Comparison of ENCODE assay signal across 8 mouse cellular contexts in genomic region chr2:30134378-30134711, GRCm38 (mm10). TPM values are rescaled to one million over a fixed set of nuclear protein-coding genes. Genes with fewer than 3 reads are reported as not detected.
DNase-seq lines count a peak whose midpoint lies in the region; ATAC-seq and TF ChIP-seq lines count a peak whose summit lies in the region.

No protein-coding gene starts in this region.

- peak overlapping the region; percentile 33; the same call in 1 of the 2 replicates for H3K27ac ChIP-seq in embryonic facial prominence, embryonic 14.5 days (replicated peaks; ENCODE audit: low read depth, low read length)
- H3K27ac ChIP-seq in kidney, embryonic 16.5 days (ENCODE audit: low read length), result peak overlapping the region; percentile 94
- no peak overlapping the region for H3K27ac ChIP-seq in neural tube, embryonic 12.5 days

- H3K4me2 ChIP-seq in embryonic facial prominence, embryonic 14.5 days (ENCODE audit: low read depth, low read length), result peak overlapping the region; percentile 68
- peak overlapping the region; percentile 93 for H3K4me2 ChIP-seq in kidney, embryonic 16.5 days (replicated peaks; ENCODE audit: low read depth, low read length)
- H3K4me2 ChIP-seq in neural tube, embryonic 12.5 days (replicated peaks), result peak overlapping the region; percentile 76

- WGBS in lung, adult 2 months, result 3% methylated on average over 6 of the region's 6 CpGs
- WGBS in embryonic facial prominence, embryonic 14.5 days, result 18% methylated on average over 6 of the region's 6 CpGs
- WGBS in kidney, embryonic 16.5 days, result 14% methylated on average over 6 of the region's 6 CpGs
- 32% methylated on average over 6 of the region's 6 CpGs for WGBS in neural tube, embryonic 12.5 days

- DNase-seq in lung, adult 2 months, result no peak
- no peak for DNase-seq in lung, postnatal 25 days (ENCODE audit: low spot score)
- no peak for DNase-seq in embryonic facial prominence, embryonic 14.5 days (ENCODE audit: low spot score)
- no peak for DNase-seq in frontal cortex, postnatal 25 days (ENCODE audit: low spot score in 2 of 2)
- DNase-seq in layer of hippocampus, adult 9-11 months, result no peak
- no peak for DNase-seq in spleen, postnatal 14 days (ENCODE audit: low spot score in 2 of 2)

- peaks cover 39% of the 10 kb centered on the region for H3K36me3 ChIP-seq in embryonic facial prominence, embryonic 14.5 days (ENCODE audit: control insufficient read depth, insufficient read depth, low read length)
- H3K36me3 ChIP-seq in kidney, embryonic 16.5 days (ENCODE audit: insufficient read depth, low read length), result peaks cover 11% of the 10 kb centered on the region
- peaks cover 24% of the 10 kb centered on the region for H3K36me3 ChIP-seq in neural tube, embryonic 12.5 days

- no peaks in the 10 kb centered on the region for H3K9me3 ChIP-seq in embryonic facial prominence, embryonic 14.5 days (ENCODE audit: control insufficient read depth, low read length)
- no peaks in the 10 kb centered on the region for H3K9me3 ChIP-seq in kidney, embryonic 16.5 days (ENCODE audit: low read length)
- no peaks in the 10 kb centered on the region for H3K9me3 ChIP-seq in neural tube, embryonic 12.5 days

- H3K4me3 ChIP-seq in lung, adult 2 months (replicated peaks; ENCODE audit: extremely low read depth, low read depth, low read length), result peak overlapping the region; percentile 86
- peak overlapping the region; percentile 70 for H3K4me3 ChIP-seq in embryonic facial prominence, embryonic 14.5 days (ENCODE audit: low read depth, low read length)
- peak overlapping the region; percentile 96 for H3K4me3 ChIP-seq in kidney, embryonic 16.5 days (ENCODE audit: low read length)
- H3K4me3 ChIP-seq in neural tube, embryonic 12.5 days, result peak overlapping the region; percentile 73

- no peak for ATAC-seq in embryonic facial prominence, embryonic 14.5 days (ENCODE audit: low read depth)
- peak; percentile 5; the same call in 1 of the 2 replicates for ATAC-seq in kidney, embryonic 16.5 days (ENCODE audit: low FRiP score, low TSS enrichment)
- peak; percentile 22; the same call in 1 of the 2 replicates for ATAC-seq in neural tube, embryonic 12.5 days (ENCODE audit: low FRiP score, low read depth)

- TF ChIP-seq CTCF in lung, adult 2 months (IDR thresholded peaks at IDR 0.05; ENCODE audit: insufficient read depth, low read length), result no peak

- H3K9ac ChIP-seq in embryonic facial prominence, embryonic 14.5 days (ENCODE audit: low read depth, low read length), result peak overlapping the region; percentile 78
- peak overlapping the region; percentile 87 for H3K9ac ChIP-seq in kidney, embryonic 16.5 days (replicated peaks; ENCODE audit: low read length)
- H3K9ac ChIP-seq in neural tube, embryonic 12.5 days, result peak overlapping the region; percentile 55

- 0 out of 2 replicates have a peak, but pooled peaks cover 6% of the 10 kb centered on the region for H3K4me1 ChIP-seq in lung, adult 2 months (ENCODE audit: control insufficient read depth, insufficient read depth, low read length)
- peaks cover 20% of the 10 kb centered on the region for H3K4me1 ChIP-seq in embryonic facial prominence, embryonic 14.5 days (ENCODE audit: control insufficient read depth, insufficient read depth, low read length)
- H3K4me1 ChIP-seq in kidney, embryonic 16.5 days (ENCODE audit: insufficient read depth, low read length), result peaks cover 20% of the 10 kb centered on the region
- peaks cover 19% of the 10 kb centered on the region for H3K4me1 ChIP-seq in neural tube, embryonic 12.5 days

- TF ChIP-seq POLR2A in lung, adult 2 months (IDR thresholded peaks at IDR 0.05; ENCODE audit: borderline replicate concordance, extremely low read depth, low read depth, low read length), result no peak

- no peaks in the 10 kb centered on the region for H3K27me3 ChIP-seq in embryonic facial prominence, embryonic 14.5 days (replicated peaks; ENCODE audit: control insufficient read depth, insufficient read depth, low read length)
- no peaks in the 10 kb centered on the region for H3K27me3 ChIP-seq in kidney, embryonic 16.5 days (ENCODE audit: insufficient read depth, low read length)
- no peaks in the 10 kb centered on the region for H3K27me3 ChIP-seq in neural tube, embryonic 12.5 days (replicated peaks)

RNA-seq across cellular contexts. Expression of gene Tbc1d13, which starts 0.8 kb away (rescaled TPM):
- 43.3 and 56.6 TPM in 2 replicates for polyA plus RNA-seq in lung, adult 2 months (2012; rRNA removed)
- polyA plus RNA-seq in embryonic facial prominence, embryonic 14.5 days (2014; fragmentation: Nextera tagmentation; extraction: Ambion mirVana), result 10.5 TPM in 2 replicates
- 8.2 and 12.3 TPM in 2 replicates for polyA plus RNA-seq in kidney, embryonic 16.5 days (2015; fragmentation: Nextera tagmentation; extraction: Ambion mirVana)
- 8.2 and 11.3 TPM in 2 replicates for polyA plus RNA-seq in neural tube, embryonic 12.5 days (2016; fragmentation: Nextera tagmentation; extraction: Ambion mirVana)

RNA-seq across cellular contexts. Expression of gene Zer1, which starts 10.0 kb away (rescaled TPM):
- 52.0 and 56.6 TPM in 2 replicates for polyA plus RNA-seq in lung, adult 2 months (2012; rRNA removed)
- polyA plus RNA-seq in embryonic facial prominence, embryonic 14.5 days (2014; fragmentation: Nextera tagmentation; extraction: Ambion mirVana), result 7.9 and 8.3 TPM in 2 replicates
- polyA plus RNA-seq in kidney, embryonic 16.5 days (2015; fragmentation: Nextera tagmentation; extraction: Ambion mirVana), result 5.6 and 8.0 TPM in 2 replicates
- 10.6 and 11.1 TPM in 2 replicates for polyA plus RNA-seq in neural tube, embryonic 12.5 days (2016; fragmentation: Nextera tagmentation; extraction: Ambion mirVana)

RNA-seq across cellular contexts. Expression of gene Endog, which starts 36.9 kb away (rescaled TPM):
- polyA plus RNA-seq in lung, adult 2 months (2012; rRNA removed), result 58.1 and 87.9 TPM in 2 replicates
- 21.9 and 26.5 TPM in 2 replicates for polyA plus RNA-seq in embryonic facial prominence, embryonic 14.5 days (2014; fragmentation: Nextera tagmentation; extraction: Ambion mirVana)
- polyA plus RNA-seq in kidney, embryonic 16.5 days (2015; fragmentation: Nextera tagmentation; extraction: Ambion mirVana), result 22.0 and 22.8 TPM in 2 replicates
- 17.1 and 17.7 TPM in 2 replicates for polyA plus RNA-seq in neural tube, embryonic 12.5 days (2016; fragmentation: Nextera tagmentation; extraction: Ambion mirVana)

RNA-seq across cellular contexts. Expression of gene Zdhhc12, which starts 40.9 kb away (rescaled TPM):
- polyA plus RNA-seq in lung, adult 2 months (2012; rRNA removed), result 63.0 and 65.3 TPM in 2 replicates
- 26.1 and 28.9 TPM in 2 replicates for polyA plus RNA-seq in embryonic facial prominence, embryonic 14.5 days (2014; fragmentation: Nextera tagmentation; extraction: Ambion mirVana)
- 41.6 and 42.6 TPM in 2 replicates for polyA plus RNA-seq in kidney, embryonic 16.5 days (2015; fragmentation: Nextera tagmentation; extraction: Ambion mirVana)
- polyA plus RNA-seq in neural tube, embryonic 12.5 days (2016; fragmentation: Nextera tagmentation; extraction: Ambion mirVana), result 25.3 and 27.9 TPM in 2 replicates

RNA-seq across cellular contexts. Expression of gene Spout1, which starts 43.9 kb away (rescaled TPM):
- 18.3 and 18.8 TPM in 2 replicates for polyA plus RNA-seq in lung, adult 2 months (2012; rRNA removed)
- polyA plus RNA-seq in embryonic facial prominence, embryonic 14.5 days (2014; fragmentation: Nextera tagmentation; extraction: Ambion mirVana), result 63.8 and 67.8 TPM in 2 replicates
- 83.5 and 93.2 TPM in 2 replicates for polyA plus RNA-seq in kidney, embryonic 16.5 days (2015; fragmentation: Nextera tagmentation; extraction: Ambion mirVana)
- 59.4 and 61.0 TPM in 2 replicates for polyA plus RNA-seq in neural tube, embryonic 12.5 days (2016; fragmentation: Nextera tagmentation; extraction: Ambion mirVana)
